Mouse (Mus musculus) heart, adult 18-20 months (tissue): ENCODE results near the gene Brsk2. TPM values are rescaled to one million over a fixed set of nuclear protein-coding genes. Genes with fewer than 3 reads are reported as not detected.
A peak's percentile ranks its signal among the peaks of the same experiment; 100 is the strongest.

Source experiments
- DNase-seq, 2 experiments: peaks; one replicate each; pipeline ENCODE4 v3.0.0; 2021 to 2022; ENCODE audit warnings: mixed read lengths in 1 of 2
- microRNA-seq, 2 experiments: library from miRNA; unstranded; fragments of <30 nt; microRNA quantifications; one replicate each; pipeline ENCODE4 v1.2.0; 2022
- total RNA-seq, 2 experiments: library from RNA; stranded (reverse); gene quantifications; 2 replicates each; pipeline ENCODE4 v1.2.3; 2021

Brsk2 gene
- total RNA-seq, 2 experiments from 2014 or later: 0.15 to 0.39 TPM

- DNase-seq: no peak
These were observed 80.5 kb downstream of the Brsk2 start for GRCm38 (mm10) chr7:142030073-142030472.

- DNase-seq: peak; percentile 83 to 93
These were observed 84.6 kb downstream of the Brsk2 start for GRCm38 (mm10) chr7:142034198-142034597.

- DNase-seq: no peak
These were observed 85.7 kb downstream of the Brsk2 start for GRCm38 (mm10) chr7:142035048-142035811.

- DNase-seq: peak; percentile 60 to 73
These were observed 88.1 kb downstream of the Brsk2 start for GRCm38 (mm10) chr7:142037553-142038170.

GRCm38 (mm10) chr7:142040756-142041155, 91.2 kb downstream of the Brsk2 start:
- peak; percentile 48 to 87 for DNase-seq

GRCm38 (mm10) chr7:142045344-142045743, 95.8 kb downstream of the Brsk2 start:
- DNase-seq: no peak

- no peak for DNase-seq
These were observed 96.4 kb downstream of the Brsk2 start for GRCm38 (mm10) chr7:142045932-142046331.

GRCm38 (mm10) chr7:142050536-142050935, 101.0 kb downstream of the Brsk2 start:
- no peak for DNase-seq

Small RNAs within 50 kb of the gene (microRNA-seq; reads per million reads assigned to microRNA genes)
- 0 reads per million in 2 experiments for gene Mir3104

Other genes with a start within 250 kb of the Brsk2 start
- under 1 TPM in 1 of 2 experiments, not detected in 1; 0.03 TPM for gene Muc5ac, start 160.8 kb upstream of the Brsk2 start, total RNA-seq
- gene Muc5b, start 110.7 kb upstream of the Brsk2 start, total RNA-seq: 1 to 10 TPM in 1 of 2 experiments, not detected in 1; 1.6 TPM
- 10 to 100 TPM; 50.9 to 54.4 TPM for gene Tollip, start 31.2 kb upstream of the Brsk2 start, total RNA-seq
- 10 to 100 TPM; 45.7 to 51.1 TPM for gene Mob2, start 111.3 kb downstream of the Brsk2 start, total RNA-seq
- gene Dusp8, start 146.1 kb downstream of the Brsk2 start, total RNA-seq: 10 to 100 TPM; 30.7 to 36.6 TPM
- not detected for gene Gm45618, start 171.0 kb downstream of the Brsk2 start, total RNA-seq
- not detected for gene Gm39115, start 186.3 kb downstream of the Brsk2 start, total RNA-seq
- gene Gm45337, start 194.9 kb downstream of the Brsk2 start, total RNA-seq: not detected
- not detected for gene Gm29735, start 207.4 kb downstream of the Brsk2 start, total RNA-seq
- not detected for gene Gm4553, start 216.0 kb downstream of the Brsk2 start, total RNA-seq
- gene Krtap5-2, start 226.3 kb downstream of the Brsk2 start, total RNA-seq: not detected
- gene Gm10153, start 240.6 kb downstream of the Brsk2 start, total RNA-seq: not detected